Mouse (Mus musculus) cerebellum, adult 8-10 months (tissue): ENCODE results near the gene Cmtm6.
"Not testable (repeated sequence)": the region's sequence is repeated elsewhere in the genome, so short reads cannot be mapped to it uniquely, and the experiment has no call there.

Experiments used
- DNase-seq: peaks from one replicate; pipeline ENCODE4 v3.0.0; 2022

Gene Cmtm6

GRCm38 (mm10) chr9:114731011-114731755 lies at the start of gene Cmtm6:
Cmtm6 (plus strand) TSS chr9:114731116.
- peak; percentile 93 for DNase-seq

DNA sequence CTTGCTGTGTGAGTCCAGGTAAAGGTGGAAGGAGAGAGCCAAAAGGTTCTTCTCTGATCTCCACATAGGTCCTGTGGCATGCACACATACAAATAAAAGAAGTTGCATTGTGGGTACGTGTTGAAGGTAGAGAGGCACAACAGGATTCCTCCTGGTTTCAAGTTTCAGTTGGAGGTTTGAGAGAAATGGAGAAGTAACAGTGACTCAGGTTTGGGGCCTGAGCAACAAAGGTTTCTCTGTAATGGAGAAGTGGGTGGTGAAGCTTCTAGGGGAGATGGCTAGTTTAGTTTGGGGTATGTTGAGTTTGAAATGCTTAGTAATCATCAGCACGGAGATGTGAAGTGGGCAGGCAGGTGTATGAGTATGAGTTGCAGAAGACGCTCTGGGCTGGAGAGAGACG lies 48.7 kb upstream of the Cmtm6 start:
- no peak for DNase-seq

GRCm38 (mm10) chr9:114686245-114686644 lies 44.7 kb upstream of the Cmtm6 start:
- no peak for DNase-seq

DNA sequence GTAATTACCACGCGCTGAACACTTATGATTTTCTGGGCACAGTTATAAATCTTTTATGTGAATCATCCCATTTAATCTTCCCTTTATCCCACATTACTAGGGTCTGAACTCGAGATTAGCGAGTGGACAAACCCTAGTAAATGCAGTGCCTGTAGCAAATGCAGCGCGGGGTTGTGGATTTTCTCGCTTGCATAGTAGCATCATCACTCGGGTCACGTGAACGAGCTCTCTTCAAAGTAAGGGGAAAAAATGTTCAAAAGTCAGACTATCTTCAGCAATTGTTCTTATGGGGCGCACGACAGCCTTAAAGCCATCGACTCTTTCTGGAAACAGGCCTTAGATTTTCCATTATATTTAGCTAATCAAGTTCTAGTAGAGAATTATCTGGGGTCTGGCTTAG lies 43.3 kb upstream of the Cmtm6 start:
- no peak for DNase-seq

GRCm38 (mm10) chr9:114688252-114688952 lies 42.5 kb upstream of the Cmtm6 start, which contains the start of gene Dync1li1:
Dync1li1 (plus strand) TSS chr9:114688790.
- DNase-seq: peak; percentile 99

DNA sequence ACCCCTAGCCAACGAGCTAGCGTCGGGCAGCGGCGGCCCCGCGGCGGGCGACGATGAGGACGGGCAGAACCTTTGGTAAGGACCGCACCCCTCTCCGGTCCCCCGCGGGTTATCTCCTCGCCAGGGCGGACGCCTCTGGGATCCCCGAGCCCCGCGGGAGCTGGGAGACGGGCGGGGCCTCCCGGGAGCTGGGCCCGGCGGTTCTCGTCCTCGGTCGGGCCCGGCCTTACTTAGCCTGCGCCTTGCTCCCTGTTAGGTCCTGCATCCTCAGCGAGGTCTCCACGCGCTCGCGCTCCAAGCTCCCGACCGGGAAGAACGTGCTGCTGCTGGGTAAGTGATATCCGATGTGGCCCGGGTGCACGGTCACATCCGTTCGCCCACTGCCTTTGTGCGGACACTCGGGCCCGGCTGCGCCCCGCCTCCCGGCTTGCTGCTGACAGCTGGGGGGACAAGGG lies 41.9 kb upstream of the Cmtm6 start:
- no peak for DNase-seq

GRCm38 (mm10) chr9:114690119-114690601 lies 40.8 kb upstream of the Cmtm6 start:
- no peak for DNase-seq

DNA sequence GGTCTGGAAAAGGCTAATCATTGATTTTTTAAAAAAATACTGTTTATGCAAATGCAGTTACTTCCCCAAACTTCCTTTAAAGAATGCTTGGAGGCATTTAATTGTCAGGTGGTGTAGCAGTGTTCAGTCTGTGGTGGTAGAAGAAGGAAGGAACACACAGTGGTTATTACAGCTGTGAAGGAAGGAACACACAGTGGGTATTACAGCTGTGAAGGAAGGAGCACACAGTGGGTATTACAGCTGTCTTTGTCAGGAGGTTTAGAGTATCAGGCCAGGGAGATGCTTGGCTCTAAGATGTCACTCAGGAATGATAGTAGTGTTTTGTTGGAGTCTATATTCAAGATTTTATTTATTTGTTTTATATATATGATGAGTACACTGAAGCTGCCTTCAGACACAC lies 39.8 kb upstream of the Cmtm6 start:
- no peak for DNase-seq

- DNase-seq: not testable (repeated sequence)
These were observed 35.3 kb upstream of the Cmtm6 start for GRCm38 (mm10) chr9:114695662-114696061.

DNA sequence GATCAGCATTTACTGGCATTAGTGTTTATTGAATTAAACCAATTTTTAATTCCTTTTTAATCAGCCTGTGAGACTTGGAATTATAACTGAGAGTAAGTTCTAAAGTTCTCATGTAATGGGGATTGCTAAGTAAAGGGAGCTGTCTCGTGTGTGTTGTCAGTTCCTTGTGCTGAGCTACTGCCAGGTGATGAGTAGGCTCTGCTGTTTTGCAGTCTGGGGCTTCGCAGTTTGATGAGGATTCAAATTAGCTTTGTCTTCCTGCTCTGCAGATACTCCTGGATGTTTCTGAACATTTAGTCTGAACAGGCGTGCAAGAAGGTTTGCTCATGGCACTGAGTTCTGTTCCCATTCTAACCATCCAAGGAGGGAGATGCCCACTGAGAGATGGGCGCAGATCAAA lies 33.8 kb upstream of the Cmtm6 start:
- no peak for DNase-seq

DNA sequence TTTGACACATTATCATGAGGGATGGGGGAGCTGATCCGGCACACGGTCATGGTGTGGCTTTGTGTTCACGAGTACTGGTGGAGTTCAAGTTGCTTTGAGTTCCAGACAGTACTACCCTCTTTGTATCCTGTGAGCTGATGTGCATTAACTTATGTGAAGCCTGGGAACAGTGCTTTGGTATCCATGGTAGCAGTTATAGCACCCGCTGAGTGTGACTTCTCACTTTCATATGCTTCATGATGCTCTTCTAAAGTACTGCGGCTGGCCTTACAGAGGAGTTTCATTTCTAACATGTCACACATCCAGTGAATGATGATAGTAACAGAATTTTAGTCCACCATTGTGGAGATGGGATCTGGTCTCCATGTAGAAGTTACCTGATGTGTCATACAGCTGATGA lies 33.0 kb upstream of the Cmtm6 start:
- no peak for DNase-seq

GRCm38 (mm10) chr9:114699262-114699661 lies 31.7 kb upstream of the Cmtm6 start:
- DNase-seq: no peak

- no peak for DNase-seq
These were observed 30.8 kb upstream of the Cmtm6 start for GRCm38 (mm10) chr9:114699882-114700665.

GRCm38 (mm10) chr9:114701031-114701430 lies 29.9 kb upstream of the Cmtm6 start:
- DNase-seq: no peak

DNA sequence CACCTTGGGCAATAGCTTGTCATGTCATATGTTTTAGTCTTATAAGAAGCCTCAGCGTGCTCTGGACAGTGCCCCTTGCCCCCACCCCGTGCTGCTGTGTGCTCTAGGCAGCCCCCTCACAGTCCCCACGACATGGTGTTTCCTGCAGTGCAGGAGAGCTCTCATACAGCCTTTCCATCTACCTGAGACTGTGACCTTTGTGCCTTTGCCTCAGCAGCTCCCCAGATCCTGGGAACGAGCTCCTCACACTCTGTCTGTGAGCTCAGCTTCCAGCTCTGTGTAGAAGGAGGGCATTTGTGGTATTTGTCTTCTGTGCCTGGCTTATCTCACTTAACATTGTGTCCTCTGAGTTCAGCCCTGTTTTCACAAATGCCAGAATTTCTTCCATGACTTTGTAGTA lies 29.0 kb upstream of the Cmtm6 start:
- DNase-seq: no peak

DNA sequence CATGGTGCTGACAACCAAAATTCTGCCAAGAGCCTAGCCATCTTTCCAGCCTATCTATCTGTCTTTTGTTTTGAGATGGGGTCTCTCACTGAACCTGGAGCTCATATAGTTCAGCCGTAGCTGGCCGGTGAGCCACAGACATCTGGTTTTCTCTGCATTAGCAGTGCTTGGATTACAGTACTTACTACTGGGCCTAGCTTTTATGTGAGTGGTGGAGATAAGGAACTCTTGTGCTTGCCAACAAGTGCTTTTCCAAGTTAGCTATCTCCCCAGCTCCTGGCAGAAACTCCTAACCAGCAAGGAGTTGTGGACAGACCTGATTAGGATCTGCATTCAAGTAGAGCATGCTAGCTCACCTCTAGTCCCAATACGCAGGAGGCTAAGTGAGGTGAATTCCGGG lies 23.1 kb upstream of the Cmtm6 start:
- DNase-seq: no peak

DNA sequence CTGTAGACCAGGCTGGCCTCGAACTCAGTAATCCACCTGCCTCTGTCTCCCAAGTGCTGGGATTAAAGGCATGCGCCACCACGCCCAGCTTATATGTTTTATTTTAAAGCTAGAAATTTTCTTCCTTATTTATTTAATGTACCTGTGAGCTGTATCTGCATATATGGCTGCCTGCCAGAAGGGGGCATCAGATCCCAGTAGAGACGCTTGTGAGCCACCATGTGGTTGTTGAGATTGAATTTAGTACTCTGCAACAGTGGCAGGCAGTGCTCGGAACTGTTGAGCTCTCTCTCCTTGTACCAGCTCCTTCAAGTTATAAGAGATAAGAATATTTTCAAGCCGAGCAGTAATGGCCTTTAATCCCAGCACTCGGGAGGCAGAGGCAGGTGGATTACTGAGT lies 20.6 kb upstream of the Cmtm6 start:
- no peak for DNase-seq

GRCm38 (mm10) chr9:114713481-114713880 lies 17.4 kb upstream of the Cmtm6 start:
- no peak for DNase-seq

GRCm38 (mm10) chr9:114716677-114717331 lies 14.1 kb upstream of the Cmtm6 start:
- DNase-seq: no peak

DNA sequence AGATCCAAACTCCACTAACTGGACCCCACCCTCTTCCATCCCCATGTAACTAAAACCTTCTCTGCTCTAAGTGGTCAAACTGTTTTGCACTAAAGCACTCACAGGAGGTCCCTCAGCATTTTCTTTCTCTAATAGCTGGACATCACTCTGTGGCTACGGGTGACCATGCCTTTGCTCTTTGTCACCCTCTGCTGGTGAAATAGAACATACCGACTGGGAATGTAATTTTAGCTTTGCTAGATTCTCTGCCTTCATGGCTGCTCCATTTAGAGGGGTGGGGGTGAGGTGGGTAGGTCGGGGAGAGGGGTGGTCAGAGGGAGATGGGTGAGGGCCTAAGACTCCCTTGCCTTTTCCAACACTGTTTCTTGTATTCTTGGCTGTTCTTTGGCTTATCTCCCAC lies 3.6 kb upstream of the Cmtm6 start:
- DNase-seq: peak; percentile 47

DNA sequence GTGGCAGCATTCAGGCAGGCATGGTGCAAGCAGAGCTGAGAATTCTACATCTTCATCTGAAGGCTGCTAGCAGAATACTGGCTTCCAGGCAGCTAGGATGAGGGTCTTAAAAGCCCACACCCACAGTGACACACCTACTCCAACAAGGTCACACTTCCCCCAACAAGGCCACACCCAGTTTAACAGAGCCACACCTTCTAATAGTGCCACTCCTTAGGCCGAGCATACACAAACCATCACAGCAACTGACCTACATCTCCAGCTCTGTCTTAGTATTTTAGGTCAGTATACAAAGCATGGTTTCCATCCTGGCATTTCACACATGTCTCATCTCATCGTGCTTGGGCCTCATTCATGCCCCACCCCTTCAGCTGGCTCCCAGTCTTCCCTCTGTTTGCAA lies 2.5 kb upstream of the Cmtm6 start:
- not testable (repeated sequence) for DNase-seq

DNA sequence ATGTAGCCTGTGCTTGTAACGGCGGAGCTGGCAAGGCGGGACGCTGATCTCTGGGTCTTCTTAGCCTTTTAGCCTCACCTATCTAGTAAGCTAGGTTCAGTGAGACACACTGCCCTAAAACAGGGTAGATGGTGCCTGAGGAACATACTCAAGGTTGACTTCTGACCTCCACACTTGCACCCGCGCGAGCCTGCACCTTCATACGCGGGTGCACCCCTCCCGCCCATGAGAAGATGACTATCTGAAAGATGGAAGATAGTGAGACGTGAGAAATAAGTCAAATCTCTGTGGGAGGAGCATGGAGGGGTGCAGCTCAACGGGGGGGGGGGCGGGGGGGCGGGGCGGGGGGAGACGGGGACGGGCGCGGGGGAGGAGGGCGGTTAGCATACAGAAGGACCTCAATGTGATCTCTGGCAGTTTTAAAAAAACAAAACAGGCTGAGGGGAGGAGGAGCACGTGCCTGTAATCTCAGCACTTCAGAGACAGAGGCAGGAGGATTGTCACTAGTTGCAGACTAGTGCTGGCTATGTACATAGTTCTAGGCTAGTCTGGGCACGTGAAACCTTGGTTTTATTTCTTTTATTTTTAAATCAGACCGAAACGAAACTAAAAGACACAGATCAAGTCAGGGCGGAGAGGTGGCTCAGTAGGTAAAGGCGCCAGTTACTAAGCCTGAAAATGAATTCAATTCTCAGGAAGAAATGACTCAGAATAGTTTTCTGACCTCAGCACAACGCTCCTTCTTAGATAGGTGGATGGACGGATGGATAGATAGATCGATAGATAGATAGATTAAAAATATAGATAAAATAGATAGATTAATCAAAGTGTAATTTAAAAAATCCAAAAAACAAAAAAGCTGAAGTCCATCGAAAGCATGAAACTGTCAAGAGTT lies 758 bp upstream of the Cmtm6 start:
- DNase-seq: no peak
